In the genomic region with DNA sequence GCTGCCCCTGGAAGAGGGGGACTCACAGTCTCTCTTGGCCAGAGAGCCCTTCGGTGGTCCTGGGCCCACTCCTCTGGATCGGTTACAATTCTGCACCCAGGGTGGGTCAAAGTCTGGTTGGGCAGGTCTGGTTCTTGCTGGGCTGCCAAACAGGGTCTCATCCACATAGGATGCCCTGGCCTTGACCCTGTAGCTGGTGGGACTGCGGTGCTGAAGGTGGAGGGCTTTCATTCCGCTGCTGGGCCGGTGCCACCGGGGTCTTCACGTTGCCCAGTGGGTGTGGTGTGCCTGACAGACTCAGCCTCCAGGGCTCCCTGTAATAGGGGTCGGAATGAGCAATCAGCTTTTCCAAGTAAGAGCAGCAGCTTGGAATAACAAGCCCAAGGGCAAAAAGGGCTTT, we compare ENCODE assay signal across 8 mouse cellular contexts. TPM values are rescaled to one million over a fixed set of nuclear protein-coding genes. Genes with fewer than 3 reads are reported as not detected.
DNase-seq lines count a peak whose midpoint lies in the region; ATAC-seq lines count a peak whose summit lies in the region.

No protein-coding gene starts in this region.

- H3K36me3 ChIP-seq in lung, embryonic 15.5 days = peaks cover 5% of the 10 kb centered on the region
- peaks cover 3% of the 10 kb centered on the region; the same call in 1 of the 2 replicates for H3K36me3 ChIP-seq in limb, embryonic 11.5 days (ENCODE audit: control insufficient read depth, insufficient read depth, low read length)
- H3K36me3 ChIP-seq in stomach, embryonic 14.5 days (ENCODE audit: control insufficient read depth, insufficient read depth, low read length) = no peaks in the 10 kb centered on the region

- H3K9ac ChIP-seq in lung, embryonic 15.5 days = peak overlapping the region; percentile 42
- no peak overlapping the region; the same call in 1 of the 2 replicates for H3K9ac ChIP-seq in limb, embryonic 11.5 days (ENCODE audit: low read length)
- H3K9ac ChIP-seq in stomach, embryonic 14.5 days (replicated peaks; ENCODE audit: low read depth, low read length) = peak overlapping the region; percentile 36; the same call in 1 of the 2 replicates

- 42% methylated on average over 8 of the region's 8 CpGs for WGBS in lung, embryonic 15.5 days
- 54% methylated on average over 8 of the region's 8 CpGs for WGBS in limb, embryonic 11.5 days
- 47% methylated on average over 8 of the region's 8 CpGs for WGBS in stomach, embryonic 14.5 days

- H3K27ac ChIP-seq in lung, embryonic 15.5 days = no peak overlapping the region
- no peak overlapping the region for H3K27ac ChIP-seq in limb, embryonic 11.5 days (replicated peaks; ENCODE audit: low read depth, low read length)
- no peak overlapping the region for H3K27ac ChIP-seq in stomach, embryonic 14.5 days (ENCODE audit: low read length)

- peaks cover 24% of the 10 kb centered on the region for H3K4me1 ChIP-seq in lung, embryonic 15.5 days
- H3K4me1 ChIP-seq in limb, embryonic 11.5 days (ENCODE audit: control insufficient read depth, insufficient read depth, low read length) = peaks cover 12% of the 10 kb centered on the region
- H3K4me1 ChIP-seq in stomach, embryonic 14.5 days (ENCODE audit: control insufficient read depth, insufficient read depth, low read length) = peaks cover 12% of the 10 kb centered on the region

- H3K4me3 ChIP-seq in lung, embryonic 15.5 days = peak overlapping the region; percentile 79
- H3K4me3 ChIP-seq in limb, embryonic 11.5 days (ENCODE audit: low read depth, low read length) = peak overlapping the region; percentile 70
- peak overlapping the region; percentile 57 for H3K4me3 ChIP-seq in stomach, embryonic 14.5 days (ENCODE audit: low read depth, low read length)

- H3K27me3 ChIP-seq in lung, embryonic 15.5 days = no peaks in the 10 kb centered on the region
- H3K27me3 ChIP-seq in limb, embryonic 11.5 days (ENCODE audit: control insufficient read depth, insufficient read depth, low read length) = no peaks in the 10 kb centered on the region
- H3K27me3 ChIP-seq in stomach, embryonic 14.5 days (ENCODE audit: control insufficient read depth, insufficient read depth, low read length) = no peaks in the 10 kb centered on the region

- H3K4me2 ChIP-seq in lung, embryonic 15.5 days = peak overlapping the region; percentile 80
- peak overlapping the region; percentile 60 for H3K4me2 ChIP-seq in limb, embryonic 11.5 days (ENCODE audit: low read depth, severe bottlenecking)
- H3K4me2 ChIP-seq in stomach, embryonic 14.5 days (replicated peaks; ENCODE audit: low read depth, low read length) = peak overlapping the region; percentile 83

- no peak for ATAC-seq in CD4-positive, CD25-positive, alpha-beta regulatory T cell, adult 4 months
- ATAC-seq in lung, embryonic 15.5 days (ENCODE audit: borderline replicate concordance, extremely low read depth, low FRiP score, low TSS enrichment) = no peak
- no peak for ATAC-seq in limb, embryonic 11.5 days (ENCODE audit: insufficient number of reproducible peaks, low FRiP score, low TSS enrichment, low read depth)
- no peak for ATAC-seq in stomach, embryonic 14.5 days (ENCODE audit: insufficient number of reproducible peaks, insufficient read depth, low FRiP score, low read depth)
- ATAC-seq in megakaryocyte-erythroid progenitor cell, adult 5-6 weeks (replicated peaks; ENCODE audit: low FRiP score, low TSS enrichment, poor library complexity, severe bottlenecking) = no peak

- H3K9me3 ChIP-seq in lung, embryonic 15.5 days = no peaks in the 10 kb centered on the region
- H3K9me3 ChIP-seq in limb, embryonic 11.5 days (ENCODE audit: control insufficient read depth, low read length) = no peaks in the 10 kb centered on the region
- H3K9me3 ChIP-seq in stomach, embryonic 14.5 days (ENCODE audit: control insufficient read depth, low read depth, low read length) = no peaks in the 10 kb centered on the region

- DNase-seq in CD4-positive, CD25-positive, alpha-beta regulatory T cell, adult 2 months (ENCODE audit: low read depth, low spot score) = peak; percentile 19
- DNase-seq in lung, adult 18-20 months = no peak
- DNase-seq in limb, embryonic 11.5 days (ENCODE audit: low spot score) = no peak
- DNase-seq in Muller cell, postnatal 12 days (ENCODE audit: inconsistent ontology term) = no peak

RNA-seq across cellular contexts. Expression of gene Rita1, which starts 1.0 kb away (rescaled TPM):
- polyA plus RNA-seq in CD4-positive, CD25-positive, alpha-beta regulatory T cell, adult 4 months (2017; shearing (Covaris generic)) = 1 to 10 TPM; 2.2 to 6.3 TPM
- 11.1 and 11.6 TPM in 2 replicates for polyA plus RNA-seq in lung, embryonic 15.5 days (2015; fragmentation: Nextera tagmentation; extraction: Ambion mirVana)
- 11.6 and 13.5 TPM in 2 replicates for polyA plus RNA-seq in limb, embryonic 11.5 days (2014; fragmentation: Nextera tagmentation; extraction: Ambion mirVana)
- 8.4 and 9.0 TPM in 2 replicates for polyA plus RNA-seq in stomach, embryonic 14.5 days (2014; fragmentation: Nextera tagmentation; extraction: Ambion mirVana)
- total RNA-seq in megakaryocyte-erythroid progenitor cell, adult 5-6 weeks (2014; fragmentation: Nextera tagmentation) = 9.9 and 11.8 TPM in 2 replicates
- total RNA-seq in megakaryocyte-erythroid progenitor cell, adult 5-6 weeks (2017) = 5.5 and 6.9 TPM in 2 replicates

RNA-seq across cellular contexts. Expression of gene Ddx54, which starts 1.1 kb away (rescaled TPM):
- polyA plus RNA-seq in CD4-positive, CD25-positive, alpha-beta regulatory T cell, adult 4 months (2017; shearing (Covaris generic)) = 10 to 100 TPM; 14.4 to 18.6 TPM
- polyA plus RNA-seq in lung, embryonic 15.5 days (2015; fragmentation: Nextera tagmentation; extraction: Ambion mirVana) = 37.8 and 41.1 TPM in 2 replicates
- 33.1 and 33.5 TPM in 2 replicates for polyA plus RNA-seq in limb, embryonic 11.5 days (2014; fragmentation: Nextera tagmentation; extraction: Ambion mirVana)
- 27.1 and 30.7 TPM in 2 replicates for polyA plus RNA-seq in stomach, embryonic 14.5 days (2014; fragmentation: Nextera tagmentation; extraction: Ambion mirVana)
- 28.3 and 41.7 TPM in 2 replicates for total RNA-seq in megakaryocyte-erythroid progenitor cell, adult 5-6 weeks (2014; fragmentation: Nextera tagmentation)
- total RNA-seq in megakaryocyte-erythroid progenitor cell, adult 5-6 weeks (2017) = 40.4 and 40.6 TPM in 2 replicates

RNA-seq across cellular contexts. Expression of gene Iqcd, which starts 22.6 kb away (rescaled TPM):
- polyA plus RNA-seq in CD4-positive, CD25-positive, alpha-beta regulatory T cell, adult 4 months (2017; shearing (Covaris generic)) = 1 to 10 TPM in 1 of 2 experiments, under 1 TPM in 1; 0.40 to 1.1 TPM
- polyA plus RNA-seq in lung, embryonic 15.5 days (2015; fragmentation: Nextera tagmentation; extraction: Ambion mirVana) = 0.34 and 0.64 TPM in 2 replicates
- polyA plus RNA-seq in limb, embryonic 11.5 days (2014; fragmentation: Nextera tagmentation; extraction: Ambion mirVana) = 0.27 and 0.40 TPM in 2 replicates
- polyA plus RNA-seq in stomach, embryonic 14.5 days (2014; fragmentation: Nextera tagmentation; extraction: Ambion mirVana) = 0.54 and 0.78 TPM in 2 replicates
- total RNA-seq in megakaryocyte-erythroid progenitor cell, adult 5-6 weeks (2014; fragmentation: Nextera tagmentation) = 6.4 and 9.0 TPM in 2 replicates
- 6.3 and 7.9 TPM in 2 replicates for total RNA-seq in megakaryocyte-erythroid progenitor cell, adult 5-6 weeks (2017)

RNA-seq across cellular contexts. Expression of gene Cfap73, which starts 22.6 kb away (rescaled TPM):
- polyA plus RNA-seq in CD4-positive, CD25-positive, alpha-beta regulatory T cell, adult 4 months (2017; shearing (Covaris generic)) = not detected
- 0.44 and 0.59 TPM in 2 replicates for polyA plus RNA-seq in lung, embryonic 15.5 days (2015; fragmentation: Nextera tagmentation; extraction: Ambion mirVana)
- polyA plus RNA-seq in limb, embryonic 11.5 days (2014; fragmentation: Nextera tagmentation; extraction: Ambion mirVana) = not detected in 2 replicates
- not detected in 2 replicates for polyA plus RNA-seq in stomach, embryonic 14.5 days (2014; fragmentation: Nextera tagmentation; extraction: Ambion mirVana)
- total RNA-seq in megakaryocyte-erythroid progenitor cell, adult 5-6 weeks (2014; fragmentation: Nextera tagmentation) = not detected in 2 replicates
- total RNA-seq in megakaryocyte-erythroid progenitor cell, adult 5-6 weeks (2017) = not detected in 2 replicates

RNA-seq across cellular contexts. Expression of gene Tpcn1, which starts 22.9 kb away (rescaled TPM):
- polyA plus RNA-seq in CD4-positive, CD25-positive, alpha-beta regulatory T cell, adult 4 months (2017; shearing (Covaris generic)) = 10 to 100 TPM; 14.7 to 17.4 TPM
- polyA plus RNA-seq in lung, embryonic 15.5 days (2015; fragmentation: Nextera tagmentation; extraction: Ambion mirVana) = 18.6 and 20.3 TPM in 2 replicates
- polyA plus RNA-seq in limb, embryonic 11.5 days (2014; fragmentation: Nextera tagmentation; extraction: Ambion mirVana) = 13.9 and 15.2 TPM in 2 replicates
- polyA plus RNA-seq in stomach, embryonic 14.5 days (2014; fragmentation: Nextera tagmentation; extraction: Ambion mirVana) = 24.0 and 26.5 TPM in 2 replicates
- total RNA-seq in megakaryocyte-erythroid progenitor cell, adult 5-6 weeks (2014; fragmentation: Nextera tagmentation) = 71.7 and 84.7 TPM in 2 replicates
- 16.0 and 19.1 TPM in 2 replicates for total RNA-seq in megakaryocyte-erythroid progenitor cell, adult 5-6 weeks (2017)
